Mouse (Mus musculus): ENCODE data around the gene Pspn. TPM values are rescaled to one million over a fixed set of nuclear protein-coding genes. Genes with fewer than 3 reads are reported as not detected.

The Pspn gene
- polyA plus RNA-seq, 1 experiment = not detected

DNA sequence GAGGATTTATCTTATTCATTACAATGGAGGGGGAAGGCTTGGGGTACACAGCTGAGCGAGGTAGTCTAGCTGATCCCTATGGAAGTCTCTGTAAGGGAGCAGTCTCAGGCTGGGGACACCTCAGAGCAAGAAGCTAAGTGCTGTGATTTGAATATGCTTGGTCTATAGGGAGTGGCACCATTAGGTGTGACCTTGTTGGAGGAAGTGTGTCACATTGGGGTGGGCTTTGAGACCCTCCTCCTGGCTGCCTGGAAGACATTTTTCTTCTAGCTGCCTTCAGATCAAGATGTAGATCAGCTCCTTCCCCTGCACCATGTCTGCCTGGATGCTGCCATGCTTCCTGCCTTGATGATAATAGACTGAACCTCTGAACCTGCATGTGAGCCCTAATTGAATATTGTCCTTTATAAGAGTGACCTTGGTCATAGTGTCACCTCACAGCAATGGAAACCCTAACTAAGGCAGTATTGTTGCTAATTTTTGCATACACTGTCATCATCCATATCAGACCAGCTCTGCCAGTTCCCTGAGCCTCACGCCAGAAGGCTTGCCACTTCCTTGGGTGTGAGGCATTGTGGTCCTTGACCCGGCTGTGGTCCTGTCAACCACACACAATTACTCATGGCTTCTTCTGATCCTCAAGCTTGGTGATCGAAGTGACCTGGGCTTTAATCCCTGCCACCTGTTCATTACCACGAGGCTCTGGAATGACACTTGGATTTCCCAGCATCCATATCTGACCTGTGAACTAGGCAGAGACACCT, 37.0 kb downstream of the Pspn start:
- DNase-seq (ENCODE audit: low read depth) = no peak

GRCm38 (mm10) chr17:56961880-56962279, 37.9 kb downstream of the Pspn start:
- DNase-seq (ENCODE audit: low read depth) = no peak

- no peak for DNase-seq (ENCODE audit: low read depth)
Measured at GRCm38 (mm10) chr17:56958667-56959066, 41.2 kb downstream of the Pspn start.

- DNase-seq (ENCODE audit: low read depth) = no peak
Measured at GRCm38 (mm10) chr17:56957763-56958429, 41.9 kb downstream of the Pspn start.

DNA sequence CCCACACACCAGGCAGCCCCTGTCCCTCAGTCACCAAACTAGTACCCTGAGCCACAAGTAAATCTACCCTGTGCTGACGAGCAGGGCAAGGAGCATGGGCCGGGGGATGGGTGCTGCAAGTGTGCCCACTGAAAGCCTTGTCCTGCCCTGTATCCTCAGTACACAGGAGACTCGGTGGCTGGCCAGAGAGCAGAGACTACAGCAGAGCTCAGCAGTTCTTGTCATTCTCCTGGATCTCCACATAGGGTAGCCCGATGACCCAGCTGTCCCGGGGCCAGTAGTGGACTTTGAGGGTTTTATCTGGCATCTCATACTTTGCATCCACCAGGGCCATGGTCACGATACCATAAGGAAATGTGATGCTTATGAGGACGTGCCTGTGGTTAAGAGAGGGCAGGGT, 44.9 kb downstream of the Pspn start:
- DNase-seq (ENCODE audit: low read depth) = no peak

GRCm38 (mm10) chr17:56952639-56953038, 47.2 kb downstream of the Pspn start:
- DNase-seq (ENCODE audit: low read depth) = no peak

DNA sequence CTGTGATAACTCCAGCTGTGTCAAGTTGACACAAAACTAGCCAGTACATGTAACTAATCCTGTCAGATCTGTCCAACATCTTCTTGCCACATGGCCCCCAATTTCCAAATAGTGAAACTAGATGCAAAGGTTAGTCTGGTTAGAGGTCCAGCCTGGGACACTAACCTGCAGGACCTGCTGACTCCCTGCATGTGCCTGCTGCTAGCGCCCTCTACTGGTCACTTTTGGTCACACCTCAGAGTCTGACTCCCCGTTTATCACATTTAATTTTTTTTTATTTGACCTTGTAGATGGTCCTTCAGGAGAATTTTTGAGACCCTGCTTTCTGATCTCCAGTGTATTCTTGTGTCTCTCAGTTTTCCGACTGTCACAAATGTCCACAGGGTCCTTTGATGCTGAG, 48.9 kb downstream of the Pspn start:
- DNase-seq (ENCODE audit: low read depth) = peak; percentile 28

Other genes with a start within 250 kb of the Pspn start
- gene Nrtn, start 242.5 kb downstream of the Pspn start, polyA plus RNA-seq (2012; rRNA removed) = 17.9 and 22.6 TPM in 2 replicates
- 48.3 and 52.0 TPM in 2 replicates for gene Dus3l, start 235.3 kb downstream of the Pspn start, polyA plus RNA-seq (2012; rRNA removed)
- 1.1 and 1.2 TPM in 2 replicates for gene Prr22, start 229.8 kb downstream of the Pspn start, polyA plus RNA-seq (2012; rRNA removed)
- 11.2 and 13.1 TPM in 2 replicates for gene Rfx2, start 169.0 kb downstream of the Pspn start, polyA plus RNA-seq (2012; rRNA removed)
- gene Acsbg2, start 125.6 kb downstream of the Pspn start, polyA plus RNA-seq (2012; rRNA removed) = 0.74 and 1.5 TPM in 2 replicates
- 0.23 and 0.38 TPM in 2 replicates for gene 1700061G19Rik, start 124.5 kb downstream of the Pspn start, polyA plus RNA-seq (2012; rRNA removed)
- 33.6 and 36.4 TPM in 2 replicates for gene Mllt1, start 64.6 kb downstream of the Pspn start, polyA plus RNA-seq (2012; rRNA removed)
- gene Acer1, start 17.9 kb downstream of the Pspn start, polyA plus RNA-seq (2012; rRNA removed) = not detected in 2 replicates
- gene Clpp, start 9.7 kb downstream of the Pspn start, polyA plus RNA-seq (2012; rRNA removed) = 171 and 183 TPM in 2 replicates
- gene Alkbh7, start 2.7 kb downstream of the Pspn start, polyA plus RNA-seq (2012; rRNA removed) = 32.3 and 38.3 TPM in 2 replicates
- 32.5 and 37.8 TPM in 2 replicates for gene Gtf2f1, start 11.3 kb upstream of the Pspn start, polyA plus RNA-seq (2012; rRNA removed)
- 0.20 and 0.47 TPM in 2 replicates for gene Gm17949, start 11.5 kb upstream of the Pspn start, polyA plus RNA-seq (2012; rRNA removed)
- 44.9 and 61.6 TPM in 2 replicates for gene Khsrp, start 31.5 kb upstream of the Pspn start, polyA plus RNA-seq (2012; rRNA removed)
- gene Slc25a41, start 41.6 kb upstream of the Pspn start, polyA plus RNA-seq (2012; rRNA removed) = 0.12 and 0.29 TPM in 2 replicates
- gene Crb3, start 59.1 kb upstream of the Pspn start, polyA plus RNA-seq (2012; rRNA removed) = 38.7 and 47.6 TPM in 2 replicates
- 49.0 and 61.9 TPM in 2 replicates for gene Slc25a23, start 59.8 kb upstream of the Pspn start, polyA plus RNA-seq (2012; rRNA removed)
- 5.0 and 5.4 TPM in 2 replicates for gene Dennd1c, start 78.5 kb upstream of the Pspn start, polyA plus RNA-seq (2012; rRNA removed)
- 2.5 and 4.3 TPM in 2 replicates for gene Tubb4a, start 87.8 kb upstream of the Pspn start, polyA plus RNA-seq (2012; rRNA removed)
- 0.55 and 0.58 TPM in 2 replicates for gene Tnfsf9, start 105.3 kb upstream of the Pspn start, polyA plus RNA-seq (2012; rRNA removed)
- not detected in 2 replicates for gene Cd70, start 149.8 kb upstream of the Pspn start, polyA plus RNA-seq (2012; rRNA removed)
- gene Tnfsf14, start 194.2 kb upstream of the Pspn start, polyA plus RNA-seq (2012; rRNA removed) = 0.24 and 0.32 TPM in 2 replicates
- 194 and 273 TPM in 2 replicates for gene C3, start 228.1 kb upstream of the Pspn start, polyA plus RNA-seq (2012; rRNA removed)
- gene Gpr108, start 248.4 kb upstream of the Pspn start, polyA plus RNA-seq (2012; rRNA removed) = 77.8 and 78.2 TPM in 2 replicates
- 27.5 and 33.1 TPM in 2 replicates for gene Trip10, start 249.4 kb upstream of the Pspn start, polyA plus RNA-seq (2012; rRNA removed)